Mouse (Mus musculus): ENCODE measurements around the gene Ccdc60. TPM values are rescaled to one million over a fixed set of nuclear protein-coding genes. Genes with fewer than 3 reads are reported as not detected.
"Not testable (repeated sequence)": the region's sequence is repeated elsewhere in the genome, so short reads cannot be mapped to it uniquely, and the experiment has no call there.

Ccdc60 gene
- polyA plus RNA-seq, 1 experiment from 2014 or later: 0.03 TPM

DNA sequence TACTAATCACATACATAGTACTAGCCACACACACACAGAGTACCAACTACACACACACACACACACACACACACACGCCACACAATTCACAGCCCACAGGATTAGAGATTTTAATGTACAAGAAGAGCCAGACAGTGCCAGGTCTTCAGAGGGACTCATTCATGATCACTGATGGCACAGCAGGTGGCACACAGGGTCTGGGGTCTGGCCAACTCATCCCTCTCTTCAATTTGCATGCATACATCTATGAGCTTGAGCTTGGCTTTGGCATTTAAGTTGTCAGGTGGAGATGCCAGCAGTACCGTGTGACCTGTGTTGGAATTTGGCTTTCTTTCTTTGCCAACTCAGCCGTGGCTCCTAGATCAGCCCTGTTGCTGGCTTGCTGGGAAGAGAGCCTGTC is 97.2 kb downstream of the Ccdc60 start:
- 65% methylated on average over 3 of the region's 3 CpGs for WGBS (ENCODE audit: insufficient replicate concordance)
- no peaks in the 10 kb centered on the region for H3K4me1 ChIP-seq (replicated peaks)
- H3K9ac ChIP-seq: no peak overlapping the region
- H3K9me3 ChIP-seq (replicated peaks): no peaks in the 10 kb centered on the region
- H3K27me3 ChIP-seq: no peaks in the 10 kb centered on the region
- no peak for ATAC-seq (ENCODE audit: insufficient read depth)
- no peak overlapping the region for H3K4me2 ChIP-seq
- H3K27ac ChIP-seq (replicated peaks): no peak overlapping the region
- no peak overlapping the region for H3K4me3 ChIP-seq (replicated peaks)
- H3K36me3 ChIP-seq (replicated peaks): no peaks in the 10 kb centered on the region

DNA sequence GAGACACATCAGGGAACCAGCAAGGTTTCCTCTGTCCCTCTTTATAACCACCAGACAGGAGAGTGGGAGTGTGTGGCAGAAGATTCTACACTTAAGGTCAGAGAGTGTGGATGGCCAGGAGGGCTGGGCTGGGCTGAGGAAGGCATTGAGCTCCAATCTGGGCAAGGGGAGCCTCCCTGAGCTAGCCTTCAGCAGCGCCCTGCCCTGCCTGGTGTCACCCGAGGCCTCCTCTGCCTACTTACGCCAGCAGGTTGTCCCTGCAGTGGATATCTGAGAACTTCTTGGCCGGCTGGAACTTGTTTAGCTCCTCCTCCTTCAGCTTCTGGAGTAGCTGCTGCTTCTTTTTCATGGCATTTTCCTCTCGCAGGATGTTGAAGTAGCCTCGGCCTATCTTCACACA is 99.0 kb downstream of the Ccdc60 start:
- Histone ChIP-seq H3K9me3 (replicated peaks) (no peaks in the 10 kb centered on the region), H3K36me3 (replicated peaks) (no peaks in the 10 kb centered on the region), H3K4me1 (replicated peaks) (no peaks in the 10 kb centered on the region), H3K4me3 (replicated peaks) (no peak overlapping the region), H3K9ac (no peak overlapping the region), H3K4me2 (no peak overlapping the region), H3K27ac (replicated peaks) (no peak overlapping the region), H3K27me3 (no peaks in the 10 kb centered on the region)
- no peak for ATAC-seq (ENCODE audit: insufficient read depth)
- 53% methylated on average over 6 of the region's 6 CpGs for WGBS (ENCODE audit: insufficient replicate concordance)

- H3K4me3 ChIP-seq (replicated peaks): no peak overlapping the region
- no peak overlapping the region for H3K4me2 ChIP-seq
- H3K4me1 ChIP-seq (replicated peaks): no peaks in the 10 kb centered on the region
- 9% methylated on average over 13 of the region's 13 CpGs for WGBS (ENCODE audit: insufficient replicate concordance)
- no peak for ATAC-seq (ENCODE audit: insufficient read depth)
- H3K36me3 ChIP-seq (replicated peaks): no peaks in the 10 kb centered on the region
- no peaks in the 10 kb centered on the region for H3K27me3 ChIP-seq
- H3K9me3 ChIP-seq (replicated peaks): no peaks in the 10 kb centered on the region
- no peak overlapping the region for H3K9ac ChIP-seq
- no peak overlapping the region for H3K27ac ChIP-seq (replicated peaks)
These were observed 108.2 kb downstream of the Ccdc60 start for GRCm38 (mm10) chr5:116180594-116180993.

- H3K4me1 ChIP-seq (replicated peaks): no peaks in the 10 kb centered on the region
- H3K4me2 ChIP-seq: no peak overlapping the region
- H3K4me3 ChIP-seq (replicated peaks): no peak overlapping the region
- no peaks in the 10 kb centered on the region for H3K27me3 ChIP-seq
- no peaks in the 10 kb centered on the region for H3K36me3 ChIP-seq (replicated peaks)
- ATAC-seq (ENCODE audit: insufficient read depth): no peak
- WGBS (ENCODE audit: insufficient replicate concordance): 77% methylated on average over 6 of the region's 6 CpGs
- H3K9me3 ChIP-seq (replicated peaks): no peaks in the 10 kb centered on the region
- H3K27ac ChIP-seq (replicated peaks): no peak overlapping the region
- H3K9ac ChIP-seq: no peak overlapping the region
These were observed 117.1 kb downstream of the Ccdc60 start for GRCm38 (mm10) chr5:116171721-116172120.

DNA sequence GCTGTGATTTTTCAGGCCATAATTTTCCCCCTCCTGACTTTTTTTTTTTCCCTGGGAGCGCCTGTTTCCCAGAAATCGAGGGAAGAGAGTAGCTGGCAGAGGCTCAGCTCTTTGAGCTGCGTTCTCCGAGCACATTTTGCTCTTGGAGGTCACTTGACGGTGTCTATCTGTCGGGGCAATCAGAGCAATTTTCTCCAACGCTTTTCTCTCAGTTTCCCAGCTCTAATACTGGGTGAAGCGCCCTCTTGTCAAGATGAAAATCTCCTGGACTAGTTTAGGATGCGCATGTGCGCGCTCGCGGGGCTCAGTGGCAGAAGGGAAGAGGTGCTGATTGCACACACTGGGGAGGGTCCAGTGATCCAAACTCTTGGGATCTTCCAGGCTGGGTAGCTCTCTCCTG is 121.8 kb downstream of the Ccdc60 start:
- H3K27ac ChIP-seq (replicated peaks): no peak overlapping the region
- H3K9me3 ChIP-seq (replicated peaks): no peaks in the 10 kb centered on the region
- no peaks in the 10 kb centered on the region for H3K27me3 ChIP-seq
- no peak overlapping the region for H3K9ac ChIP-seq
- no peak for ATAC-seq (ENCODE audit: insufficient read depth)
- H3K4me1 ChIP-seq (replicated peaks): no peaks in the 10 kb centered on the region
- no peak overlapping the region for H3K4me2 ChIP-seq
- WGBS (ENCODE audit: insufficient replicate concordance): 65% methylated on average over 13 of the region's 13 CpGs
- no peak overlapping the region for H3K4me3 ChIP-seq (replicated peaks)
- H3K36me3 ChIP-seq (replicated peaks): no peaks in the 10 kb centered on the region

GRCm38 (mm10) chr5:116165203-116165888 is 123.4 kb downstream of the Ccdc60 start:
- no peak overlapping the region for H3K4me2 ChIP-seq
- H3K4me1 ChIP-seq (replicated peaks): no peaks in the 10 kb centered on the region
- no peak for ATAC-seq (ENCODE audit: insufficient read depth)
- no peak overlapping the region for H3K27ac ChIP-seq (replicated peaks)
- 56% methylated on average over 11 of the region's 11 CpGs for WGBS (ENCODE audit: insufficient replicate concordance)
- H3K36me3 ChIP-seq (replicated peaks): no peaks in the 10 kb centered on the region
- no peaks in the 10 kb centered on the region for H3K27me3 ChIP-seq
- no peak overlapping the region for H3K9ac ChIP-seq
- H3K4me3 ChIP-seq (replicated peaks): no peak overlapping the region
- no peaks in the 10 kb centered on the region for H3K9me3 ChIP-seq (replicated peaks)

- Histone ChIP-seq H3K27ac (replicated peaks) (no peak overlapping the region), H3K36me3 (replicated peaks) (no peaks in the 10 kb centered on the region), H3K27me3 (no peaks in the 10 kb centered on the region), H3K4me2 (no peak overlapping the region), H3K9ac (no peak overlapping the region), H3K4me3 (replicated peaks) (no peak overlapping the region), H3K9me3 (replicated peaks) (no peaks in the 10 kb centered on the region), H3K4me1 (replicated peaks) (no peaks in the 10 kb centered on the region)
- WGBS (ENCODE audit: insufficient replicate concordance): 23% methylated on average over 2 of the region's 2 CpGs
- no peak for ATAC-seq (ENCODE audit: insufficient read depth)
These were observed 134.0 kb downstream of the Ccdc60 start for GRCm38 (mm10) chr5:116154811-116155210.

GRCm38 (mm10) chr5:116146446-116146845 is 142.3 kb downstream of the Ccdc60 start:
- not testable (repeated sequence) for H3K9me3 ChIP-seq (replicated peaks); H3K36me3 ChIP-seq (replicated peaks); H3K4me3 ChIP-seq (replicated peaks); H3K27ac ChIP-seq (replicated peaks); ATAC-seq (ENCODE audit: insufficient read depth); H3K27me3 ChIP-seq; H3K9ac ChIP-seq; H3K4me1 ChIP-seq (replicated peaks); H3K4me2 ChIP-seq

- peaks cover 5% of the 10 kb centered on the region; the same call in 1 of the 2 replicates for H3K27me3 ChIP-seq
- H3K4me3 ChIP-seq (replicated peaks): no peak overlapping the region
- no peak overlapping the region for H3K9ac ChIP-seq
- no peaks in the 10 kb centered on the region for H3K36me3 ChIP-seq (replicated peaks)
- WGBS (ENCODE audit: insufficient replicate concordance): 59% methylated on average over 12 of the region's 12 CpGs
- no peak overlapping the region for H3K4me2 ChIP-seq
- no peaks in the 10 kb centered on the region for H3K9me3 ChIP-seq (replicated peaks)
- ATAC-seq (ENCODE audit: insufficient read depth): no peak
- no peak overlapping the region for H3K27ac ChIP-seq (replicated peaks)
- no peaks in the 10 kb centered on the region for H3K4me1 ChIP-seq (replicated peaks)
These were observed 144.1 kb downstream of the Ccdc60 start for GRCm38 (mm10) chr5:116144711-116145110.

GRCm38 (mm10) chr5:116140682-116141081 is 148.1 kb downstream of the Ccdc60 start:
- Histone ChIP-seq H3K4me1 (replicated peaks) (no peaks in the 10 kb centered on the region), H3K4me2 (no peak overlapping the region), H3K36me3 (replicated peaks) (no peaks in the 10 kb centered on the region), H3K27ac (replicated peaks) (no peak overlapping the region), H3K27me3 (peaks cover 5% of the 10 kb centered on the region; the same call in 1 of the 2 replicates), H3K9ac (no peak overlapping the region), H3K4me3 (replicated peaks) (no peak overlapping the region), H3K9me3 (replicated peaks) (no peaks in the 10 kb centered on the region)
- no peak for ATAC-seq (ENCODE audit: insufficient read depth)
- 31% methylated on average over 2 of the region's 2 CpGs for WGBS (ENCODE audit: insufficient replicate concordance)

DNA sequence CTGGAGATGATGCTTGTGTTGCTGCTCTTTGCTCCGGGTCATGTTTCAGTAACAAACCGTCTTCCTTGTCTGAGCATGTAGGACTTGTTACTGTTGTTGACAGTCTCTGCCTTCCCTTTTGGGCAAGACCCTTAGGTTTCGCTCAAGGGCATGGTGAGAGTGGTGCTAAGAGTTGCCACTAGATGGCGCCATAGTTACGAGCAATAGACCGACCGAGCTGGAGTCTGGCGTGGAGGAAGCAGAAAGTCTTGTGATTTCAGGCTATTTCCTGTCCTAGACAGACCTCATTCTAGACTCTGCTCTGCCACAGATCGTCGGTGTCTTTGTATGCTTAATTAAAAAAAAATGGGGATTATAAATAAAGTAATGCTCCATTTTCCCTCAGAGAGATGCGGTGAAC is 165.4 kb downstream of the Ccdc60 start:
- Histone ChIP-seq H3K27ac (replicated peaks) (no peak overlapping the region), H3K27me3 (no peaks in the 10 kb centered on the region), H3K36me3 (replicated peaks) (no peaks in the 10 kb centered on the region), H3K4me3 (replicated peaks) (no peak overlapping the region), H3K4me1 (replicated peaks) (no peaks in the 10 kb centered on the region), H3K4me2 (no peak overlapping the region), H3K9ac (no peak overlapping the region), H3K9me3 (replicated peaks) (no peaks in the 10 kb centered on the region)
- WGBS (ENCODE audit: insufficient replicate concordance): 8% methylated on average over 11 of the region's 11 CpGs
- no peak for ATAC-seq (ENCODE audit: insufficient read depth)

DNA sequence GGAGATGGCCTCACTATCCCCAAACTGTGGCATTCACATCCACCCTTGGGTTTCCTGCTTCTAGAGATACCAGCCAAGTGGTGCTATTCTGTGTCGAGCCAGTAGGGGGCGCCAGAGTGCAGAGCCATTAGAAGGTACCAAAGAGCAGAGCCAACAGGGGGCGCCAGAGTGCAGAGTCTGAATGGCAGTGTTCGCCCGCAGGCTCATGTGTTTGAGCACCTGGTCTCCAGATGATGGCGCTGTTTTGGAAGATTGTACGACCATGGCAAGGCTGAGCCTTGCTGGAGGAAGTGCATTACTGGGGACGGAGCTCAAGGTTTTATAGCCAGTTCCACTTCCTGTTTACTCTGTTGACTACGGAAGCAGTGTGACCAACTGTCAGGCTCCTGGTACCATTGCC is 172.2 kb downstream of the Ccdc60 start:
- no peak overlapping the region for H3K4me3 ChIP-seq (replicated peaks)
- no peak overlapping the region for H3K4me2 ChIP-seq
- H3K27me3 ChIP-seq: 0 out of 2 replicates have a peak, but pooled peaks cover 3% of the 10 kb centered on the region
- no peaks in the 10 kb centered on the region for H3K36me3 ChIP-seq (replicated peaks)
- H3K27ac ChIP-seq (replicated peaks): no peak overlapping the region
- H3K9ac ChIP-seq: no peak overlapping the region
- no peak for ATAC-seq (ENCODE audit: insufficient read depth)
- H3K4me1 ChIP-seq (replicated peaks): no peaks in the 10 kb centered on the region
- H3K9me3 ChIP-seq (replicated peaks): no peaks in the 10 kb centered on the region
- 12% methylated on average over 9 of the region's 9 CpGs for WGBS (ENCODE audit: insufficient replicate concordance)
